Mouse (Mus musculus) liver, adult 2 months (tissue): ENCODE results near the gene Mypop.

Source experiments
- CTCF ChIP-seq: fragments of 200-500 bp; IDR thresholded peaks from 2 replicates; pipeline ENCODE4 v1.5.1; 2011; ENCODE audit warnings: low read depth, low read length, control low read depth
- POLR2A ChIP-seq: fragments of 200-500 bp; IDR thresholded peaks from 2 replicates; pipeline ENCODE4 v1.6.1; 2011; ENCODE audit warnings: low read length, control low read depth; ENCODE audit not compliant: insufficient read depth; ENCODE audit errors: extremely low read depth

DNA sequence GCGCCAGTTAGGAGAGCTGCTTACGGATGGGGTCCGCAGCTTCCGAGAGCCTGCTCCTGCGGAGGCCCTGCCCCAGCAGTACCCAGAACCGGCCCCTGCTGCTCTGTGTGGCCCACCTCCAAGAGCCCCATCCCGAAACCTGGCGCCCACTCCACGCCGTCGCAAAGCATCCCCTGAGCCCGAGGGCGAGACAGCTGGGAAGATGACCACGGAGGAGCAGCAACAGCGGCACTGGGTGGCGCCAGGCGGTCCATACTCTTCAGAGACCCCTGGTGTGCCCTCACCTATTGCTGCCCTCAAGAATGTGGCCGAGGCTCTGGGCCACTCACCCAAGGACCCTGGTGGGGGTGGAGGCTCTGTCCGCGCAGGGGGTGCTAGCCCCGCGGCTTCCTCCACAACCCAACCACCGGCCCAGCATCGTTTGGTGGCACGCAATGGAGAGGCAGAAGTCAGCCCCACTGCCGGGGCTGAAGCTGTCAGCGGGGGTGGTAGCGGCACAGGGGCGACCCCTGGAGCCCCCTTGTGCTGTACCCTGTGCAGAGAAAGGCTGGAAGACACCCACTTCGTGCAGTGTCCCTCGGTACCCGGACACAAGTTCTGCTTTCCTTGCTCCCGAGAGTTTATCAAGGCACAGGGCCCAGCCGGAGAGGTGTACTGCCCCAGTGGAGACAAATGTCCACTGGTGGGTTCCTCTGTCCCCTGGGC lies 14.5 kb downstream of the Mypop start:
- no peak for TF ChIP-seq CTCF
- TF ChIP-seq POLR2A = no peak
